Mouse (Mus musculus) ES-E14 (cell line): ENCODE results near the gene Gm13696. TPM values are rescaled to one million over a fixed set of nuclear protein-coding genes. Genes with fewer than 3 reads are reported as not detected.

Experiments
- DNase-seq: peaks from one replicate; pipeline ENCODE4 v3.0.0-alpha.2; 2013; ENCODE audit warnings: low read depth, low spot score
- H3K27ac ChIP-seq: 2 replicates; pipeline ENCODE4 v1.5.1; 2012; ENCODE audit warnings: low read depth, mild to moderate bottlenecking, low read length, moderate library complexity, mixed read lengths; ENCODE audit not compliant: poor library complexity, insufficient read depth, severe bottlenecking
- H3K36me3 ChIP-seq: 2 replicates; pipeline ENCODE4 v1.6.1; 2012; ENCODE audit warnings: mild to moderate bottlenecking, low read length, moderate library complexity, mixed read lengths; ENCODE audit not compliant: control insufficient read depth, poor library complexity, insufficient read depth, severe bottlenecking
- H3K4me1 ChIP-seq, 2 experiments: fragments of 150-350 bp in 1 of 2; sonication (generic) in 1 of 2; 2 replicates each; pipeline ENCODE4 v1.6.1; 2012; ENCODE audit warnings: low read length in 2 of 2, mild to moderate bottlenecking in 1 of 2, mixed read lengths in 1 of 2; ENCODE audit not compliant: control insufficient read depth in 2 of 2, insufficient read depth in 2 of 2, poor library complexity in 1 of 2
- H3K4me3 ChIP-seq, 2 experiments: fragments of 150-350 bp in 1 of 2; sonication (generic) in 1 of 2; 2 replicates each; pipeline ENCODE4 v1.5.1; 2012; ENCODE audit warnings: low read length in 2 of 2, low read depth in 1 of 2, mild to moderate bottlenecking in 1 of 2, mixed read lengths in 1 of 2; ENCODE audit not compliant: insufficient read depth in 1 of 2, poor library complexity in 1 of 2, severe bottlenecking in 1 of 2
- H3K9ac ChIP-seq: 2 replicates; pipeline ENCODE4 v1.6.1; 2012; ENCODE audit warnings: low read depth, mild to moderate bottlenecking, low read length, mixed read lengths; ENCODE audit not compliant: poor library complexity, insufficient read depth, severe bottlenecking
- H3K9me3 ChIP-seq: fragments of 150-350 bp; sonication (generic); 2 replicates; pipeline ENCODE4 v1.6.1; 2012; ENCODE audit warnings: low read depth, mild to moderate bottlenecking, low read length; ENCODE audit not compliant: control insufficient read depth, insufficient read depth
- CHD2 ChIP-seq: IDR thresholded peaks from 2 replicates; pipeline ENCODE4 v1.6.1; 2014; ENCODE audit warnings: mild to moderate bottlenecking, low read depth, low read length, inconsistent platforms
- HCFC1 ChIP-seq: IDR thresholded peaks from 2 replicates; pipeline ENCODE4 v1.6.1; 2012; ENCODE audit warnings: low read length, inconsistent platforms, borderline replicate concordance; ENCODE audit not compliant: insufficient read depth
- MAFK ChIP-seq: IDR thresholded peaks from 2 replicates; pipeline ENCODE4 v1.6.1; 2014; ENCODE audit warnings: mild to moderate bottlenecking, low read depth, low read length, inconsistent platforms; ENCODE audit not compliant: insufficient read depth
- ZC3H11A ChIP-seq: IDR thresholded peaks from 2 replicates; pipeline ENCODE4 v1.6.1; 2012; ENCODE audit warnings: low read depth, mild to moderate bottlenecking, inconsistent platforms, low read length, borderline replicate concordance
- ZNF384 ChIP-seq: IDR thresholded peaks from 2 replicates; pipeline ENCODE4 v1.6.1; 2012; ENCODE audit warnings: low read depth, low read length, inconsistent platforms
- in situ Hi-C, 2 experiments: fragments of 600-800 bp; cut with MboI; formaldehyde crosslinking; loops; one replicate each; pipeline ENCODE4 v1.15.1; 2025; ENCODE audit warnings: low sequenced_read_pairs in 2 of 2, inconsistent platforms in 1 of 2; ENCODE audit not compliant: unreplicated experiment in 2 of 2
- total RNA-seq: library from RNA; depleted of rRNA; stranded (reverse); fragments of 300-350 nt; gene quantifications from 2 replicates; pipeline ENCODE4 v1.2.3, GENCODE M21; 2012; rRNA removed

The Gm13696 gene
- total RNA-seq, 1 experiment, result 3.7 TPM

GRCm38 (mm10) chr2:84019519-84020305 is 46.8 kb downstream of the Gm13696 start:
- no peaks in the 10 kb centered on the region for H3K36me3 ChIP-seq
- no peak overlapping the region for H3K27ac ChIP-seq
- H3K9ac ChIP-seq, result no peak overlapping the region
- H3K4me1 ChIP-seq, result no peaks in the 10 kb centered on the region
- no peak for TF ChIP-seq ZC3H11A
- TF ChIP-seq HCFC1, result no peak
- no peaks in the 10 kb centered on the region for H3K9me3 ChIP-seq
- in situ Hi-C loops, result no loop called here
- no peak for DNase-seq
- no peak overlapping the region for H3K4me3 ChIP-seq

GRCm38 (mm10) chr2:84021930-84022329 is 49.0 kb downstream of the Gm13696 start:
- TF ChIP-seq CHD2 (no peak), ZNF384 (no peak), ZC3H11A (no peak), HCFC1 (no peak), MAFK (no peak)
- no peak for DNase-seq
- no peak overlapping the region for H3K4me3 ChIP-seq
- no peak overlapping the region for H3K9ac ChIP-seq
- H3K9me3 ChIP-seq, result no peaks in the 10 kb centered on the region
- no peak overlapping the region for H3K27ac ChIP-seq
- H3K36me3 ChIP-seq, result no peaks in the 10 kb centered on the region
- H3K4me1 ChIP-seq, result no peaks in the 10 kb centered on the region
- in situ Hi-C loops, result no loop called here

- in situ Hi-C loops, result no loop called here
- H3K36me3 ChIP-seq, result no peaks in the 10 kb centered on the region
- no peak overlapping the region for H3K4me3 ChIP-seq
- H3K9me3 ChIP-seq, result no peaks in the 10 kb centered on the region
- H3K27ac ChIP-seq, result no peak overlapping the region
- DNase-seq, result no peak
- H3K9ac ChIP-seq, result no peak overlapping the region
- no peaks in the 10 kb centered on the region for H3K4me1 ChIP-seq
- TF ChIP-seq ZNF384 (no peak), ZC3H11A (no peak), CHD2 (no peak), HCFC1 (no peak), MAFK (no peak)
Observed at GRCm38 (mm10) chr2:84022905-84023304, 50.0 kb downstream of the Gm13696 start.

- DNase-seq, result no peak
- in situ Hi-C loops, result no loop called here
- Histone ChIP-seq H3K36me3 (no peaks in the 10 kb centered on the region), H3K9ac (no peak overlapping the region), H3K9me3 (no peaks in the 10 kb centered on the region), H3K4me1 (no peaks in the 10 kb centered on the region), H3K4me3 (no peak overlapping the region), H3K27ac (no peak overlapping the region)
- TF ChIP-seq MAFK (no peak), HCFC1 (no peak), ZC3H11A (no peak), CHD2 (no peak), ZNF384 (no peak)
Observed at GRCm38 (mm10) chr2:84023319-84023718, 50.4 kb downstream of the Gm13696 start.

Other genes with a start within 250 kb of the Gm13696 start
- gene Itgav, start 248.7 kb upstream of the Gm13696 start, total RNA-seq, result 72.4 and 92.6 TPM in 2 replicates
- gene Fam171b, start 160.5 kb upstream of the Gm13696 start, total RNA-seq, result 2.0 and 2.3 TPM in 2 replicates
- 0.22 and 0.37 TPM in 2 replicates for gene Zswim2, start 31.9 kb upstream of the Gm13696 start, total RNA-seq
- gene Gm13698, start 17.4 kb upstream of the Gm13696 start, total RNA-seq, result 3.7 and 5.8 TPM in 2 replicates
- 3.7 and 5.8 TPM in 2 replicates for gene Gm13693, start 11.6 kb upstream of the Gm13696 start, total RNA-seq
- 0.48 TPM in 1 of 2 replicates, not detected in the other for gene Gm13695, start 5.8 kb upstream of the Gm13696 start, total RNA-seq
- 3.7 and 5.8 TPM in 2 replicates for gene Gm13694, start 5.8 kb downstream of the Gm13696 start, total RNA-seq
- gene Gm13697, start 11.6 kb downstream of the Gm13696 start, total RNA-seq, result 3.7 and 5.8 TPM in 2 replicates
- gene Gm13691, start 17.4 kb downstream of the Gm13696 start, total RNA-seq, result 3.7 and 5.8 TPM in 2 replicates